Mouse (Mus musculus) heart, postnatal 36 days (tissue): ENCODE results near the gene Glod4. TPM values are rescaled to one million over a fixed set of nuclear protein-coding genes. Genes with fewer than 3 reads are reported as not detected.

ENCODE experiments used
- DNase-seq, 2 experiments: peaks; one replicate each; pipeline ENCODE4 v3.0.0; 2021 to 2022
- intact Hi-C: fragments of 180-260 bp; cut with DNase I; formaldehyde crosslinking; loops from one replicate; pipeline ENCODE4 v1.15.1; 2025
- total RNA-seq, 2 experiments: library from RNA; stranded (reverse); gene quantifications; 2 replicates each; pipeline ENCODE4 v1.2.3; 2021

The Glod4 gene
- total RNA-seq, 2 experiments from 2014 or later = 39.4 to 40.1 TPM

- intact Hi-C loops = no loop called here
- DNase-seq = no peak
These were observed 16.9 kb upstream of the Glod4 start for GRCm38 (mm10) chr11:76260208-76261050.

- intact Hi-C loops = loop anchor here (5.0 kb wide), 1 partner anchor 239 kb away; no protein-coding TSS in a partner anchor
- no peak for DNase-seq
These were observed 15.0 kb upstream of the Glod4 start for GRCm38 (mm10) chr11:76258511-76258910.

GRCm38 (mm10) chr11:76257386-76257785 is 13.9 kb upstream of the Glod4 start:
- intact Hi-C loops = loop anchor here (5.0 kb wide), 1 partner anchor 240 kb away; no protein-coding TSS in a partner anchor
- no peak for DNase-seq

- intact Hi-C loops = loop anchor here (5.0 kb wide), 1 partner anchor 241 kb away; no protein-coding TSS in a partner anchor
- DNase-seq = no peak
These were observed 12.6 kb upstream of the Glod4 start for GRCm38 (mm10) chr11:76256129-76256528.

- intact Hi-C loops = loop anchor here (5.0 kb wide), 1 partner anchor 242 kb away; no protein-coding TSS in a partner anchor
- DNase-seq = no peak
These were observed 12.0 kb upstream of the Glod4 start for GRCm38 (mm10) chr11:76255431-76256001.

- intact Hi-C loops = loop anchor here (1.0 to 2.0 kb wide), 3 partner anchors 148 to 201 kb away; partner anchors contain the start of gene Timm22
These were observed 10.4 kb upstream of the Glod4 start for GRCm38 (mm10) chr11:76253918-76254264.

GRCm38 (mm10) chr11:76253145-76253917 is 9.8 kb upstream of the Glod4 start:
- intact Hi-C loops = loop anchor here (1.0 to 2.0 kb wide), 3 partner anchors 149 to 201 kb away; partner anchors contain the start of gene Timm22
- DNase-seq = peak; percentile 86 to 91

More at GRCm38 (mm10) chr11:76253918-76254264, 10.4 kb upstream of the Glod4 start:
- DNase-seq = no peak

GRCm38 (mm10) chr11:76252036-76252435 is 8.5 kb upstream of the Glod4 start:
- no peak for DNase-seq
- intact Hi-C loops = loop anchor here (2.0 kb wide), 1 partner anchor 203 kb away; no protein-coding TSS in a partner anchor

- no peak for DNase-seq
- intact Hi-C loops = no loop called here
These were observed 3.7 kb upstream of the Glod4 start for GRCm38 (mm10) chr11:76247239-76247638.

GRCm38 (mm10) chr11:76246439-76246838 is 2.9 kb upstream of the Glod4 start:
- intact Hi-C loops = no loop called here
- no peak for DNase-seq

GRCm38 (mm10) chr11:76243811-76244546 is 454 bp upstream of the Glod4 start:
- no peak for DNase-seq
- intact Hi-C loops = loop anchor here (2.0 kb wide), 1 partner anchor 27 kb away; the partner anchor contains the start of genes Dbil5 and Gemin4

GRCm38 (mm10) chr11:76239750-76240149 is 3.8 kb downstream of the Glod4 start:
- intact Hi-C loops = no loop called here
- no peak for DNase-seq

GRCm38 (mm10) chr11:76236136-76236535 is 7.4 kb downstream of the Glod4 start:
- no peak for DNase-seq
- intact Hi-C loops = no loop called here

GRCm38 (mm10) chr11:76225051-76225450 is 18.5 kb downstream of the Glod4 start:
- intact Hi-C loops = no loop called here
- DNase-seq = no peak

GRCm38 (mm10) chr11:76224631-76225030 is 18.9 kb downstream of the Glod4 start:
- DNase-seq = no peak
- intact Hi-C loops = no loop called here

- DNase-seq = peak; percentile 95 to 97
- intact Hi-C loops = loop anchor here (2.0 kb wide), 2 partner anchors 25 to 39 kb away; partner anchors contain the start of genes Fam57a, Glod4, Mrm3 and Vps53
These were observed 26.1 kb downstream of the Glod4 start, which contains the start of the genes Dbil5 and Gemin4 for GRCm38 (mm10) chr11:76217390-76217800. Dbil5 (plus strand) TSS chr11:76217608. Gemin4 (minus strand) TSS chr11:76217664.

GRCm38 (mm10) chr11:76216681-76217389 is 26.7 kb downstream of the Glod4 start:
- intact Hi-C loops = loop anchor here (2.0 kb wide), 2 partner anchors 26 to 38 kb away; partner anchors contain the start of genes Fam57a, Glod4, Mrm3 and Vps53
- peak; percentile 34 to 52 for DNase-seq

GRCm38 (mm10) chr11:76216049-76216540 is 27.4 kb downstream of the Glod4 start:
- intact Hi-C loops = loop anchor here (2.0 kb wide), 2 partner anchors 27 to 37 kb away; partner anchors contain the start of genes Fam57a, Glod4, Mrm3 and Vps53

GRCm38 (mm10) chr11:76215011-76215410 is 28.5 kb downstream of the Glod4 start:
- no peak for DNase-seq
- intact Hi-C loops = no loop called here

More at GRCm38 (mm10) chr11:76216049-76216540, 27.4 kb downstream of the Glod4 start:
- DNase-seq = no peak
